In genomic region chr14:54754602-54755018, GRCm38 (mm10) we compare ENCODE assay signal across 8 mouse cellular contexts. TPM values are rescaled to one million over a fixed set of nuclear protein-coding genes. Genes with fewer than 3 reads are reported as not detected.
DNase-seq lines count a peak whose midpoint lies in the region; ATAC-seq and TF ChIP-seq lines count a peak whose summit lies in the region.

No protein-coding gene starts in this region.

- peaks cover 7% of the 10 kb centered on the region for H3K4me1 ChIP-seq in cortical plate, adult 2 months (ENCODE audit: control insufficient read depth, insufficient read depth, low read length)
- peaks cover 11% of the 10 kb centered on the region; the same call in 1 of the 2 replicates for H3K4me1 ChIP-seq in hindbrain, embryonic 12.5 days
- peaks cover 7% of the 10 kb centered on the region for H3K4me1 ChIP-seq in liver, embryonic 13.5 days (replicated peaks)

- DNase-seq in right cerebral cortex, adult 18-20 months = peak; percentile 49
- DNase-seq in right cerebral cortex, postnatal 4 days = no peak
- DNase-seq in liver, embryonic 13.5 days = peak; percentile 24
- peak; percentile 39 to 60 for DNase-seq in monocyte, adult 2 months (ENCODE audit: low read depth in 1 of 2, low spot score in 2 of 2)
- DNase-seq in yolk sac, embryonic 10.5 days (ENCODE audit: low spot score) = peak; percentile 73
- no peak for DNase-seq in spleen, postnatal 14 days (ENCODE audit: low spot score in 2 of 2)

- H3K27ac ChIP-seq in cortical plate, adult 2 months (ENCODE audit: insufficient read depth, low read length) = peak overlapping the region; percentile 5; the same call in 1 of the 2 replicates
- 0 out of 2 replicates have a peak overlapping the region, but pooled peaks have one; percentile 1 for H3K27ac ChIP-seq in hindbrain, embryonic 12.5 days
- H3K27ac ChIP-seq in liver, embryonic 13.5 days = 0 out of 2 replicates have a peak overlapping the region, but pooled peaks have one; percentile 4

- H3K27me3 ChIP-seq in hindbrain, embryonic 12.5 days = no peaks in the 10 kb centered on the region
- H3K27me3 ChIP-seq in liver, embryonic 13.5 days = no peaks in the 10 kb centered on the region

- no peak overlapping the region for H3K4me3 ChIP-seq in cortical plate, adult 2 months (ENCODE audit: insufficient read depth, low read length)
- H3K4me3 ChIP-seq in hindbrain, embryonic 12.5 days = no peak overlapping the region
- H3K4me3 ChIP-seq in liver, embryonic 13.5 days (replicated peaks) = no peak overlapping the region

- H3K9ac ChIP-seq in hindbrain, embryonic 12.5 days = no peak overlapping the region
- H3K9ac ChIP-seq in liver, embryonic 13.5 days = no peak overlapping the region

- no peak overlapping the region for H3K4me2 ChIP-seq in hindbrain, embryonic 12.5 days (replicated peaks)
- H3K4me2 ChIP-seq in liver, embryonic 13.5 days = no peak overlapping the region

- ATAC-seq in hindbrain, embryonic 12.5 days (ENCODE audit: low FRiP score) = no peak
- 0 out of 2 replicates have a peak, but pooled peaks have one; percentile 26 for ATAC-seq in liver, embryonic 13.5 days (ENCODE audit: low read depth)

- H3K36me3 ChIP-seq in hindbrain, embryonic 12.5 days = no peaks in the 10 kb centered on the region
- H3K36me3 ChIP-seq in liver, embryonic 13.5 days = no peaks in the 10 kb centered on the region

- no peak for TF ChIP-seq CTCF in cortical plate, adult 2 months (IDR thresholded peaks at IDR 0.05; ENCODE audit: extremely low read depth, insufficient read depth, low read length)

- no peak for TF ChIP-seq POLR2A in cortical plate, adult 2 months (IDR thresholded peaks at IDR 0.05; ENCODE audit: extremely low read depth, insufficient read depth, low read length)

- 33% methylated on average over 6 of the region's 6 CpGs for WGBS in hindbrain, embryonic 12.5 days
- 18% methylated on average over 6 of the region's 6 CpGs for WGBS in liver, embryonic 13.5 days (ENCODE audit: insufficient replicate concordance)

- H3K9me3 ChIP-seq in hindbrain, embryonic 12.5 days (replicated peaks) = no peaks in the 10 kb centered on the region
- no peaks in the 10 kb centered on the region for H3K9me3 ChIP-seq in liver, embryonic 13.5 days (replicated peaks)

RNA-seq across cellular contexts. Expression of gene Slc7a8, which starts 27.1 kb away (rescaled TPM):
- polyA plus RNA-seq in cortical plate, adult 2 months (2012; rRNA removed) = 51.3 and 54.7 TPM in 2 replicates
- polyA plus RNA-seq in hindbrain, embryonic 12.5 days (2016; fragmentation: Nextera tagmentation; extraction: Ambion mirVana) = 3.9 and 5.7 TPM in 2 replicates
- polyA plus RNA-seq in liver, embryonic 13.5 days (2015; fragmentation: Nextera tagmentation; extraction: Ambion mirVana) = 2.1 and 3.6 TPM in 2 replicates

RNA-seq across cellular contexts. Expression of gene Cebpe, which starts 42.6 kb away (rescaled TPM):
- polyA plus RNA-seq in cortical plate, adult 2 months (2012; rRNA removed) = 0.09 TPM in 1 of 2 replicates, not detected in the other
- 0.31 TPM in 1 of 2 replicates, not detected in the other for polyA plus RNA-seq in hindbrain, embryonic 12.5 days (2016; fragmentation: Nextera tagmentation; extraction: Ambion mirVana)
- polyA plus RNA-seq in liver, embryonic 13.5 days (2015; fragmentation: Nextera tagmentation; extraction: Ambion mirVana) = 3.4 and 3.5 TPM in 2 replicates

RNA-seq across cellular contexts. Expression of gene Gm29776, which starts 56.0 kb away (rescaled TPM):
- polyA plus RNA-seq in cortical plate, adult 2 months (2012; rRNA removed) = 0.04 and 0.06 TPM in 2 replicates
- polyA plus RNA-seq in hindbrain, embryonic 12.5 days (2016; fragmentation: Nextera tagmentation; extraction: Ambion mirVana) = 0.16 and 0.21 TPM in 2 replicates
- polyA plus RNA-seq in liver, embryonic 13.5 days (2015; fragmentation: Nextera tagmentation; extraction: Ambion mirVana) = 0.03 and 0.05 TPM in 2 replicates

RNA-seq across cellular contexts. Expression of gene Rnf212b, which starts 59.3 kb away (rescaled TPM):
- not detected in 2 replicates for polyA plus RNA-seq in cortical plate, adult 2 months (2012; rRNA removed)
- not detected in 2 replicates for polyA plus RNA-seq in hindbrain, embryonic 12.5 days (2016; fragmentation: Nextera tagmentation; extraction: Ambion mirVana)
- not detected in 2 replicates for polyA plus RNA-seq in liver, embryonic 13.5 days (2015; fragmentation: Nextera tagmentation; extraction: Ambion mirVana)

Comparison
In these comparisons a context has a peak if more than half of its experiments do, and no peak if none do; other contexts are left out.
1. DNase-seq: peak in right cerebral cortex, adult 18-20 months (single experiment), liver, embryonic 13.5 days (single experiment), monocyte, adult 2 months (2 of 2) and yolk sac, embryonic 10.5 days (single experiment); none in right cerebral cortex, postnatal 4 days (single experiment) and spleen, postnatal 14 days (0 of 2).
2. Peak in every context shown above with its lines, with median percentiles within 50 percentile points of each other: H3K27ac ChIP-seq.